Mouse (Mus musculus): Measurements from ENCODE around the gene Mrps34.

GRCm38 (mm10) chr17:24895571-24896240, 790 bp downstream of the Mrps34 start:
- no peak for TF ChIP-seq CTCF (IDR thresholded peaks at IDR 0.05; ENCODE audit: low read depth)
- no peak for TF ChIP-seq EP300 (optimal IDR thresholded peaks at IDR 0.05)

Measured in stomach, postnatal 0 days (tissue).